Mouse (Mus musculus): ENCODE measurements around the gene Dnali1. TPM values are rescaled to one million over a fixed set of nuclear protein-coding genes. Genes with fewer than 3 reads are reported as not detected.

Gene Dnali1
- total RNA-seq, 1 experiment from 2014 or later, result not detected

DNA sequence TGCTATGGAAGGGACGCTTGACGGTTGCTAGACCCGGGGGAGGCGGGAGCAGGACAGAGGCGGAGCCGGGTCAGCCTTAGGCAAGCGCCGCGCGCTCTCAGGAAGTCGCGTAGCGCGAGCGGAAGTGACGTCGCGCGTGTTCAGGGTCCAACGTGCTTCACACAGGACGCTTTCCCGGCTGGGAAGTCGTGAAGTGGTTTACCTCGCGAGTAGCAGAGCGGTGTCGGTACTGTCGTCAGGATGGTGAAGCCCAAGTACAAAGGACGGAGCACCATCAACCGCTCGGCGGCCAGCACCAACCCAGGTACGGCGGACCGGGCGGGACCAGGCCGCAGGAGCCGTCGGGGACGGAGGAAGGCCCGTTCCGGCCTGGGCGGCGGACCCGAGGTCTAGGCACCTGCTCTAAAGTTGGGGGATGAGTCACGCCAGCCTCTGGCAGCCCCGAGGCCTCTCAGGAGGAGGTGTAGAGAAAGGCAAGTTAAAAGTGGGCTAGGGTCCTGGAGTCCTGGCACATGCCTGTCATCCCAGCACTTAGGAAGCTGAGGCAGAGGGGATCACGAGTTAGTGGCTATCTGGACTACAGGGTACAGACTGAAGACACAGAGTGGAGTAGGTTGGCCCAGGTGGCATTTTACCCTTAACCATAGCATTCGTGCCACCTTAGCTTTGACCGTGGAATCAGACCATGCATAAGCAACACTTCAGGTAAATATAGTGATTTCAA is 35.5 kb downstream of the Dnali1 start:
- DNase-seq, result peak; percentile 95

- DNase-seq, result no peak
Observed at GRCm38 (mm10) chr4:125020780-125021538, 44.5 kb downstream of the Dnali1 start.

DNA sequence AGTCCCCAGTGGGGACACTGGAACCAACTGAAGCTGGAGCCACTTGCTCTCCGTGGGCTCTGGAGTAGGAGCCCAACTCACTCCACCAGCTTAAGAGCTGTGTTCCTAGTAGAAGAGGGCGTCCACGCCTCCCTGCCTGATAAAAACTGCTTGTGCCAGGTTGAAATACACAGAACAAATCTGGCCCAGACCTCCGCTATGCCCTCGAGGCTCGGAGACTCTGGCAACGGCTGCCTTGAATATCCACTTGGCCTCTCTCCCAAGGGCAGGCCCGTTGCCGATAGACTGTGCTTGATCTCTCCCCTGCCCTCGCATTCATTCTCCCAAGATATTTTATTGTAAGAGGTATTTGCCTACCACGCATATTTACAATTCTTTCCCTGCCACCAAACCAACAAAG is 48.1 kb downstream of the Dnali1 start:
- peak; percentile 69 for DNase-seq

DNA sequence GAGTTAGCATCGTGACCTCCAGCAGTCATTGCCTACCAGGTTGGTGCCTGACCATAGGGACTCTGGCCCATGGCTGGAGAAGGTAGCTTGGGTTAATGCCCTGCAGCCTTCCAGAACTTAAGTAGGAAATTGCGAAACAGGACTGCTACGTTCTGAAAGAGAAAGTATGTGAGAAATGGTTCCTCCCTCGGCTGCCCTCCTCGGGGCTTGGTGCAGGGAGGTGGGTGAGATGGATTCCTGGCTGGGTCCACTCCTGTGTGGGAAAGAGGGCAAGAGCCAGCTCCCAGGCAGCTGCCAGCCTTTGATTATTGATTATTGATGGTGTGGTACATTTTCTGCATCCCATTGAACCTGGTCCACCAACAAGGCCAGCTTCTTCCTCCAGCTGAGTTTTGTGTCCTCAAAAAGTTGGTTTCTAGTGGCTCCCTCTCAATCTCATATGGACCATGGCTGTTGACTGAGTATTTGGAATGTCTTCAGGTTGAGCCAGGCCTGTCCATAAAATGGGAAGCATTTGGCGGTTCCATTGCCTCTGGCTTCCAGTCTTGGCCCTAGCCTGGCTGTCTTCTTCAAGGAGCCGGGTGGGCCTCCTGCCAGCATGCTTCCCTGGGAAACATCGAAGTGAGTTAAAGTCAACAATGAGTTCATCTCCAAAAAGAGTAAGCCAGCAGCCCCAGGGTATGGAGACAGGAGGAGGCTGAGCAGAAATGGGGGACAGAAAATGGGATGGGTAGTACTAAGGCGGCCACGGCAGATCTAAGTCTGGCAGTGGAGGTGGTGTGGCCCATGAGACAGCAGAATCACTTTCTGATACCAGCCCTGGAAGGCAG is 49.5 kb downstream of the Dnali1 start, which contains the start of gene Gnl2:
Gene Gnl2, plus strand, starts transcription at position 780 of the 830 bp plus-strand sequence.
- DNase-seq, result no peak

- DNase-seq, result no peak
Observed at GRCm38 (mm10) chr4:125008712-125009111, 56.8 kb downstream of the Dnali1 start.

DNA sequence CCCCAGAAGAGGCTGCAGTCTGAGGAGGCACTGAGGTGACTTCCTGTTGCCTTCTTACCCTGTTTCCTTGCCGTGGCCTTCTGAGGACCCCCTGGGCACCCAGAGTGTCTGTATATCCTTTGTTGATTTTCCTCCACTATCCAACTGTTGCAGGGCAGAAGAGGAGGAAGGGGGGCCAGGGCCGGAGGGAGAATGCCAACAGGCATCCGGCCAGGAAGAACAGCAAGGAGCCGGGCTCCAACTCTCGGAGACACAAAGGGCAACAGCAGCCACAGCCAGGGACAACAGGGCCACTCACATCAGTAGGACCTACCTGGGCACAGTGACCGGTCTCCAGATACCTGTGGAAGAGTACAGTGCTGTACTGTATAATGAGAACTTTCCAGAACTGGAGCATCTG is 57.3 kb downstream of the Dnali1 start:
- no peak for DNase-seq

DNA sequence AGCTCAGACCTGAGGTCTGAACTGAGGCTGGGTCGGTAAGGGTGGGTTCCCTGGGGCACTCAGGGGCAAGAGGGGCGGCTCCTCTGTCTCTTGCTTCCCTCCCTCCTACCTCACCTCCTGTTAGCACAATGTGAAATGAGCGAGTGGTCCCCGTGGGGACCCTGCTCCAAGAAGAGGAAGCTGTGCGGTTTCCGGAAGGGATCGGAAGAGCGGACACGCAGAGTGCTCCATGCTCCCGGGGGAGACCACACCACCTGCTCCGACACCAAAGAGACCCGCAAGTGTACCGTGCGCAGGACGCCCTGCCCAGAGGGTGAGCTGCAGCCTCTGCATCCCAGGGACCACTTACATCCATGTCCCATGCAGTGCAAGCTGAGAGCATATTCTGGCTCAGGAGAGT is 58.0 kb downstream of the Dnali1 start:
- DNase-seq, result no peak

Other genes with a start within 250 kb of the Dnali1 start
- gene Yrdc, start 215.0 kb downstream of the Dnali1 start, total RNA-seq (2021), result 35.0 and 48.6 TPM in 2 replicates
- 41.9 and 43.9 TPM in 2 replicates for gene 1110065P20Rik, start 214.5 kb downstream of the Dnali1 start, total RNA-seq (2021)
- gene Maneal, start 203.5 kb downstream of the Dnali1 start, total RNA-seq (2021), result 4.1 and 6.4 TPM in 2 replicates
- gene Epha10, start 184.8 kb downstream of the Dnali1 start, total RNA-seq (2021), result 2.0 and 3.8 TPM in 2 replicates
- 17.5 and 18.0 TPM in 2 replicates for gene 9930104L06Rik, start 128.7 kb downstream of the Dnali1 start, total RNA-seq (2021)
- 8.4 and 15.2 TPM in 2 replicates for gene Cdca8, start 126.4 kb downstream of the Dnali1 start, total RNA-seq (2021)
- 2.3 and 3.3 TPM in 2 replicates for gene Rspo1, start 79.3 kb downstream of the Dnali1 start, total RNA-seq (2021)
- 52.7 and 56.7 TPM in 2 replicates for gene Gnl2, start 49.1 kb downstream of the Dnali1 start, total RNA-seq (2021)
- gene Snip1, start 969 bp upstream of the Dnali1 start, total RNA-seq (2021), result 18.7 and 20.2 TPM in 2 replicates
- 34.2 and 36.9 TPM in 2 replicates for gene Meaf6, start 19.4 kb upstream of the Dnali1 start, total RNA-seq (2021)
- gene Zc3h12a, start 62.1 kb upstream of the Dnali1 start, total RNA-seq (2021), result 6.8 and 10.8 TPM in 2 replicates